Mouse (Mus musculus): ENCODE data around the gene Setd5. TPM values are rescaled to one million over a fixed set of nuclear protein-coding genes. Genes with fewer than 3 reads are reported as not detected.

Setd5 gene
- polyA plus RNA-seq, 1 experiment = 1.3 TPM

DNA sequence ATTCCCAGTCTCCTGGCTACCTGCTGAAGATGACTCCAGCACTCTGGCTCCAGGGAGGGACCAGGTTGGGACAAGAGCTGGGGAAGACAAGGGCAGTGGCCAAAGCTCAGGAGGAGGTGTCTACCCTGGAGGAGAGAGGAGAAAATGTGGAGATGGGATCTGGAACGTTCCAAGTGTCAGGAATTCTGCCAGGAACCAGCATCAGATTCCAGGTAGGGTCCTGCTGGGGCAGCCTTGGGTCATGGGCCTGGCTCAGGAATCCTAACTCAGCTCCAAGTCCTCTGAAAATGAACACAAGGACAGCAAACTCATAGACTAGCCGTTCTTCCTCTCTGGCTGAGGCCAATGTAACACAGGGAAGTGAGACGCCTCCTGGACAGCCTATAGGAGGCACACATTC is 92.7 kb downstream of the Setd5 start:
- no peaks in the 10 kb centered on the region for H3K9me3 ChIP-seq (ENCODE audit: control insufficient read depth, low read length)
- no peaks in the 10 kb centered on the region for H3K36me3 ChIP-seq (ENCODE audit: control insufficient read depth)
- H3K4me3 ChIP-seq (replicated peaks) = no peak overlapping the region
- H3K4me1 ChIP-seq (ENCODE audit: control insufficient read depth) = no peaks in the 10 kb centered on the region
- TF ChIP-seq TAL1 (IDR thresholded peaks at IDR 0.05; ENCODE audit: low read length) (no peak), GATA1 (IDR thresholded peaks at IDR 0.05; ENCODE audit: low read length) (no peak)
- no peaks in the 10 kb centered on the region for H3K27me3 ChIP-seq (ENCODE audit: control insufficient read depth)

DNA sequence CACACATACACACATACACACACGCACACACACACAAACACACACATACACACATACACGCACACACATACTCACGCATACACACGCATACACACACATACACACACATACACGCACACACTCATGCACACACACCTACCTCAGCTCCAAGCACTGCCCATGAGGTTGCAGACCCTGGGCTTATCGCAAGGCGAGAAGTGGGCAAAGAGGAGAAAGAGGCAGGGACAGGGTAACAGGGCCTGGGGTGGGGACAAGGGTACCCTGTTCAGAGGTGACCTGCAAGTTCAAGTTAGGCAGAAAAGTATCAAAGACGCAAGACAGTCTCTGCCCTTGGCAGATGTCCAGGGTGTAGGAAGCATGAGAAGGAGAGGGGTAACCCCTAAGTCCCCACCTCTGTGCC is 93.5 kb downstream of the Setd5 start:
- no peaks in the 10 kb centered on the region for H3K27me3 ChIP-seq (ENCODE audit: control insufficient read depth)
- TF ChIP-seq GATA1 (IDR thresholded peaks at IDR 0.05; ENCODE audit: low read length) (no peak), TAL1 (IDR thresholded peaks at IDR 0.05; ENCODE audit: low read length) (no peak)
- H3K9me3 ChIP-seq (ENCODE audit: control insufficient read depth, low read length) = no peaks in the 10 kb centered on the region
- no peaks in the 10 kb centered on the region for H3K4me1 ChIP-seq (ENCODE audit: control insufficient read depth)
- H3K36me3 ChIP-seq (ENCODE audit: control insufficient read depth) = no peaks in the 10 kb centered on the region
- no peak overlapping the region for H3K4me3 ChIP-seq (replicated peaks)

- no peaks in the 10 kb centered on the region for H3K4me1 ChIP-seq (ENCODE audit: control insufficient read depth)
- TF ChIP-seq TAL1 (IDR thresholded peaks at IDR 0.05; ENCODE audit: low read length) (no peak), GATA1 (IDR thresholded peaks at IDR 0.05; ENCODE audit: low read length) (no peak)
- H3K36me3 ChIP-seq (ENCODE audit: control insufficient read depth) = no peaks in the 10 kb centered on the region
- H3K9me3 ChIP-seq (ENCODE audit: control insufficient read depth, low read length) = no peaks in the 10 kb centered on the region
- H3K4me3 ChIP-seq (replicated peaks) = no peak overlapping the region
- H3K27me3 ChIP-seq (ENCODE audit: control insufficient read depth) = no peaks in the 10 kb centered on the region
Observed at GRCm38 (mm10) chr6:113172011-113172410, 94.8 kb downstream of the Setd5 start.

DNA sequence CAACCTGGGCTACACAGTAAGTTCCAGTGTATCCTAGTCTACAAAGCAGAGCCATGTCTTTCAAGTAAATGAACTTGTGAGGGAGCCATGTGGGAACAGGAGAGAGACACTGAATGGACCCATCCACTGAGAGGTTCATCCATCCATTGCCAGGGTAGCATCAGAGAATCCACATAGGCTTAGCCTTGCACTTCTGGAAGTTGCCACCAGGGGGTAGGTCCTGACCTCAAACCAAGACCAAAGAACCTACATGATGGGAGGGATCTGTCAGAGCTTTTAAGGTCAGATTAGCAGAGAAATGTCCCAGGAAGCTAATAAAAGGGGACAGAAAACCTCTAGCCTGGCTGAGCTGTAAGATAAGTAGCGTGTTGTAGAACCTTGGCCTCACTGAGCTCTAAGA is 95.4 kb downstream of the Setd5 start:
- H3K4me3 ChIP-seq (replicated peaks) = no peak overlapping the region
- TF ChIP-seq GATA1 (IDR thresholded peaks at IDR 0.05; ENCODE audit: low read length) (no peak), TAL1 (IDR thresholded peaks at IDR 0.05; ENCODE audit: low read length) (no peak)
- H3K9me3 ChIP-seq (ENCODE audit: control insufficient read depth, low read length) = 0 out of 2 replicates have a peak, but pooled peaks cover 3% of the 10 kb centered on the region
- no peaks in the 10 kb centered on the region for H3K27me3 ChIP-seq (ENCODE audit: control insufficient read depth)
- no peaks in the 10 kb centered on the region for H3K4me1 ChIP-seq (ENCODE audit: control insufficient read depth)
- H3K36me3 ChIP-seq (ENCODE audit: control insufficient read depth) = no peaks in the 10 kb centered on the region

DNA sequence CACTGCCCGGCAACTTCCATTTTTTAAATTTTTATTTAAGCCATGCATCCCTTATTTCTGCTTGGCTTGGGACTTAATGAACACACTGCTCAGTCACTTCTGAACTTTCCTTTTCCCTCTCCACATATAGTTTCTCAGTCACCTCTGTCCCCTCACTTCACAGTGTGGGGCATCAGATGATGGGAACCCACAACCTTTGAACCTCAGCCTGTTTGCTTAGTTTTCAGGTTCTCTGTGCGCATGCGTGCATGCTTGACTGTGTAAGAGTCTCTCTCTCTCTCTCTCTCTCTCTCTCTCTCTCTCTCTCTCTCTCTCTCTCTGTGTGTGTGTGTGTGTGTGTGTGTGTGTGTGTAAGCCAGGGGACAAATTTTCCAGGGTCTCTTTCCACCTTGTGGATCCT is 98.3 kb downstream of the Setd5 start:
- H3K4me3 ChIP-seq (replicated peaks) = no peak overlapping the region
- no peaks in the 10 kb centered on the region for H3K36me3 ChIP-seq (ENCODE audit: control insufficient read depth)
- H3K9me3 ChIP-seq (ENCODE audit: control insufficient read depth, low read length) = 0 out of 2 replicates have a peak, but pooled peaks cover 3% of the 10 kb centered on the region
- no peaks in the 10 kb centered on the region for H3K4me1 ChIP-seq (ENCODE audit: control insufficient read depth)
- no peaks in the 10 kb centered on the region for H3K27me3 ChIP-seq (ENCODE audit: control insufficient read depth)
- TF ChIP-seq TAL1 (IDR thresholded peaks at IDR 0.05; ENCODE audit: low read length) = no peak
- TF ChIP-seq GATA1 (IDR thresholded peaks at IDR 0.05; ENCODE audit: low read length) = no peak

DNA sequence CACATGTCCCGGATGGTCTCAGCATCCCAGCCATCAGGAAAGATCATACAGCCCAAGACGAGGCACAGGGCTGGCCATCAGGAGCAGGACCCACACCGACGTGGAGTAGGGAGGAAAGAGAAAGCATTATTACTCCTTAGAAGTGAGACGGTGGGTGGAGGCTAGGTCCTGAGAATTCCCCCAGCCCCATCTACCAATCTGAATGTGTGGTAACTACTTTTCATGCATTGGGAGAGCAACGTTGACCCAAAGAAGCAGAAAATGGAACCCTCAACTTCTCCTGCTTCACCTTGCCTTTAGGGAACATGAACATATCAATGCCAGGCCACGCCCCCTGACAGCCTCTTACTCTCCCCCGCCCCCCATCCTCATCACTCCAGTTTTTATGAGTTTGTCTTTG is 99.4 kb downstream of the Setd5 start:
- H3K4me1 ChIP-seq (ENCODE audit: control insufficient read depth) = no peaks in the 10 kb centered on the region
- H3K9me3 ChIP-seq (ENCODE audit: control insufficient read depth, low read length) = 0 out of 2 replicates have a peak, but pooled peaks cover 3% of the 10 kb centered on the region
- H3K4me3 ChIP-seq (replicated peaks) = no peak overlapping the region
- no peaks in the 10 kb centered on the region for H3K36me3 ChIP-seq (ENCODE audit: control insufficient read depth)
- TF ChIP-seq TAL1 (IDR thresholded peaks at IDR 0.05; ENCODE audit: low read length) = no peak
- H3K27me3 ChIP-seq (ENCODE audit: control insufficient read depth) = no peaks in the 10 kb centered on the region

- TF ChIP-seq TAL1 (IDR thresholded peaks at IDR 0.05; ENCODE audit: low read length) (no peak), GATA1 (IDR thresholded peaks at IDR 0.05; ENCODE audit: low read length) (no peak)
- H3K36me3 ChIP-seq (ENCODE audit: control insufficient read depth) = no peaks in the 10 kb centered on the region
- no peak overlapping the region for H3K4me3 ChIP-seq (replicated peaks)
- H3K9me3 ChIP-seq (ENCODE audit: control insufficient read depth, low read length) = 0 out of 2 replicates have a peak, but pooled peaks cover 3% of the 10 kb centered on the region
- no peaks in the 10 kb centered on the region for H3K27me3 ChIP-seq (ENCODE audit: control insufficient read depth)
- H3K4me1 ChIP-seq (ENCODE audit: control insufficient read depth) = no peaks in the 10 kb centered on the region
Observed at GRCm38 (mm10) chr6:113178286-113179194, 101.4 kb downstream of the Setd5 start.

GRCm38 (mm10) chr6:113179195-113179733 is 102.1 kb downstream of the Setd5 start:
- Histone ChIP-seq H3K27me3 (ENCODE audit: control insufficient read depth) (no peaks in the 10 kb centered on the region), H3K36me3 (ENCODE audit: control insufficient read depth) (no peaks in the 10 kb centered on the region), H3K9me3 (ENCODE audit: control insufficient read depth, low read length) (0 out of 2 replicates have a peak, but pooled peaks cover 3% of the 10 kb centered on the region), H3K4me1 (ENCODE audit: control insufficient read depth) (no peaks in the 10 kb centered on the region), H3K4me3 (replicated peaks) (no peak overlapping the region)
- TF ChIP-seq TAL1 (IDR thresholded peaks at IDR 0.05; ENCODE audit: low read length) = no peak
- TF ChIP-seq GATA1 (IDR thresholded peaks at IDR 0.05; ENCODE audit: low read length) = no peak

GRCm38 (mm10) chr6:113184163-113184562 is 107.0 kb downstream of the Setd5 start:
- H3K9me3 ChIP-seq (ENCODE audit: control insufficient read depth, low read length) = no peaks in the 10 kb centered on the region
- H3K4me3 ChIP-seq (replicated peaks) = no peak overlapping the region
- H3K4me1 ChIP-seq (ENCODE audit: control insufficient read depth) = no peaks in the 10 kb centered on the region
- no peak for TF ChIP-seq GATA1 (IDR thresholded peaks at IDR 0.05; ENCODE audit: low read length)
- TF ChIP-seq TAL1 (IDR thresholded peaks at IDR 0.05; ENCODE audit: low read length) = no peak
- H3K36me3 ChIP-seq (ENCODE audit: control insufficient read depth) = no peaks in the 10 kb centered on the region
- H3K27me3 ChIP-seq (ENCODE audit: control insufficient read depth) = no peaks in the 10 kb centered on the region
